Mouse (Mus musculus): ENCODE results near the gene Nup37.

Gene Nup37

GRCm38 (mm10) chr10:88146707-88147477, at the start of gene Nup37, which contains the start of gene Parpbp:
Nup37 (plus strand) TSS chr10:88146992.
Parpbp (minus strand) TSS chr10:88146941.
- in situ Hi-C loops (cut with MboI, MseI) = loop anchor here (5.0 to 25.0 kb wide), 2 partner anchors 655 to 1435 kb away; partner anchors contain the start of genes Hsp90b1 and Ttc41

GRCm38 (mm10) chr10:88106169-88106568, 40.6 kb upstream of the Nup37 start:
- in situ Hi-C loops (cut with MboI, MseI) = no loop called here

- in situ Hi-C loops (cut with MboI, MseI) = no loop called here
Observed at GRCm38 (mm10) chr10:88113290-88113689, 33.5 kb upstream of the Nup37 start.

GRCm38 (mm10) chr10:88119721-88120120, 27.1 kb upstream of the Nup37 start:
- in situ Hi-C loops (cut with MboI, MseI) = no loop called here

- in situ Hi-C loops (cut with MboI, MseI) = loop anchor here (25.0 kb wide), 1 partner anchor 1423 kb away; the partner anchor contains the start of genes Hsp90b1 and Ttc41
Observed at GRCm38 (mm10) chr10:88135630-88136029, 11.2 kb upstream of the Nup37 start.

GRCm38 (mm10) chr10:88146187-88146586, 605 bp upstream of the Nup37 start:
- in situ Hi-C loops (cut with MboI, MseI) = loop anchor here (5.0 to 25.0 kb wide), 2 partner anchors 656 to 1434 kb away; partner anchors contain the start of genes Hsp90b1 and Ttc41

GRCm38 (mm10) chr10:88150381-88150780, 3.6 kb downstream of the Nup37 start:
- in situ Hi-C loops (cut with MboI, MseI) = no loop called here

- in situ Hi-C loops (cut with MboI, MseI) = no loop called here
Observed at GRCm38 (mm10) chr10:88151658-88152057, 4.9 kb downstream of the Nup37 start.

- in situ Hi-C loops (cut with MboI, MseI) = no loop called here
Observed at GRCm38 (mm10) chr10:88162096-88162495, 15.3 kb downstream of the Nup37 start.

GRCm38 (mm10) chr10:88162676-88163075, 15.9 kb downstream of the Nup37 start:
- in situ Hi-C loops (cut with MboI, MseI) = no loop called here

GRCm38 (mm10) chr10:88166158-88166557, 19.4 kb downstream of the Nup37 start:
- in situ Hi-C loops (cut with MboI, MseI) = no loop called here

- in situ Hi-C loops (cut with MboI, MseI) = no loop called here
Observed at GRCm38 (mm10) chr10:88167438-88168077, 20.8 kb downstream of the Nup37 start.

GRCm38 (mm10) chr10:88200541-88200940, 53.7 kb downstream of the Nup37 start:
- in situ Hi-C loops (cut with MboI, MseI) = no loop called here

GRCm38 (mm10) chr10:88200951-88201638, 54.3 kb downstream of the Nup37 start, which contains the start of gene Washc3:
Washc3 (plus strand) TSS chr10:88201093.
- in situ Hi-C loops (cut with MboI, MseI) = no loop called here

- in situ Hi-C loops (cut with MboI, MseI) = no loop called here
Observed at GRCm38 (mm10) chr10:88201650-88202049, 54.9 kb downstream of the Nup37 start.

GRCm38 (mm10) chr10:88202581-88202980, 55.8 kb downstream of the Nup37 start:
- in situ Hi-C loops (cut with MboI, MseI) = no loop called here

GRCm38 (mm10) chr10:88203236-88203635, 56.4 kb downstream of the Nup37 start:
- in situ Hi-C loops (cut with MboI, MseI) = no loop called here

- in situ Hi-C loops (cut with MboI, MseI) = no loop called here
Observed at GRCm38 (mm10) chr10:88212644-88213043, 65.9 kb downstream of the Nup37 start.

GRCm38 (mm10) chr10:88214800-88215514, 68.2 kb downstream of the Nup37 start:
- in situ Hi-C loops (cut with MboI, MseI) = no loop called here

- in situ Hi-C loops (cut with MboI, MseI) = no loop called here
Observed at GRCm38 (mm10) chr10:88218161-88218560, 71.4 kb downstream of the Nup37 start.

GRCm38 (mm10) chr10:88221718-88222117, 74.9 kb downstream of the Nup37 start:
- in situ Hi-C loops (cut with MboI, MseI) = no loop called here

All from T-helper 2 cell (primary cell).